Mouse (Mus musculus) forebrain, embryonic 11.5 days (tissue): ENCODE measurements at regions not wholly inside any gene's neighbourhood (a gene's known extent, or its start where the extent isn't known, plus 50 kb on each side); places are given as distances from the start of the nearest gene placed in this dataset.
A peak's percentile ranks its signal among the peaks of the same experiment; 100 is the strongest.

Experiments used
- ATAC-seq: fragments of 200-750 bp; cut with Nextera tagmentation; replicated peaks from 2 replicates; pipeline ENCODE4 v1.8.0; 2017; ENCODE audit warnings: moderate TSS enrichment; ENCODE audit not compliant: low FRiP score
- DNase-seq: peaks from one replicate; pipeline ENCODE4 v3.0.0-alpha.2; 2017; ENCODE audit warnings: low spot score
- H3K27ac ChIP-seq: fragments of 300-500 bp; sonication (generic); 2 replicates; pipeline ENCODE4 v1.5.1; 2014; ENCODE audit warnings: low read depth, low read length
- H3K27me3 ChIP-seq: fragments of 300-500 bp; sonication (generic); 2 replicates; pipeline ENCODE4 v1.6.1; 2014; ENCODE audit warnings: mild to moderate bottlenecking, low read length, mixed read lengths; ENCODE audit not compliant: control insufficient read depth, insufficient read depth
- H3K36me3 ChIP-seq: fragments of 300-500 bp; sonication (generic); 2 replicates; pipeline ENCODE4 v1.6.1; 2014; ENCODE audit warnings: mild to moderate bottlenecking, low read length, moderate library complexity, mixed read lengths; ENCODE audit not compliant: control insufficient read depth, insufficient read depth
- H3K4me1 ChIP-seq: fragments of 300-500 bp; sonication (generic); replicated peaks from 2 replicates; pipeline ENCODE4 v1.6.1; 2014; ENCODE audit warnings: low read length, mixed read lengths; ENCODE audit not compliant: control insufficient read depth, insufficient read depth
- H3K4me2 ChIP-seq: fragments of 300-500 bp; sonication (generic); 2 replicates; pipeline ENCODE4 v1.6.1; 2014; ENCODE audit warnings: low read depth, mild to moderate bottlenecking, low read length, moderate library complexity, mixed read lengths; ENCODE audit not compliant: severe bottlenecking
- H3K4me3 ChIP-seq: fragments of 300-500 bp; sonication (generic); 2 replicates; pipeline ENCODE4 v1.5.1; 2014; ENCODE audit warnings: low read depth, low read length
- H3K9ac ChIP-seq: fragments of 300-500 bp; sonication (generic); 2 replicates; pipeline ENCODE4 v1.6.1; 2014; ENCODE audit warnings: low read length
- H3K9me3 ChIP-seq: fragments of 300-500 bp; sonication (generic); 2 replicates; pipeline ENCODE4 v1.6.1; 2016; ENCODE audit warnings: low read length, mixed read lengths; ENCODE audit not compliant: control insufficient read depth
- WGBS: fragments of 180-500 bp; shearing (Covaris S2); extraction: QIAGEN DNeasy Blood & Tissue Kit; methylation state at CpG from one replicate; pipeline ENCODE4 v1.1.7; 2014; 5-methylcytosine and 5-hydroxymethylcytosine counted together

- DNase-seq, result peak; percentile 58
- Histone ChIP-seq H3K4me2 (no peak overlapping the region), H3K27me3 (no peaks in the 10 kb centered on the region), H3K4me1 (peaks cover 11% of the 10 kb centered on the region; the same call in 1 of the 2 replicates), H3K36me3 (no peaks in the 10 kb centered on the region), H3K9ac (no peak overlapping the region), H3K4me3 (no peak overlapping the region), H3K9me3 (no peaks in the 10 kb centered on the region), H3K27ac (no peak overlapping the region)
- ATAC-seq, result peak; percentile 36; the same call in 1 of the 2 replicates
- 12% methylated on average over 5 of the region's 5 CpGs for WGBS
Observed at GRCm38 (mm10) chr15:87987322-87987985, 443.4 kb downstream of the Fam19a5 start.

- Histone ChIP-seq H3K4me3 (no peak overlapping the region), H3K4me2 (no peak overlapping the region), H3K27me3 (no peaks in the 10 kb centered on the region), H3K27ac (no peak overlapping the region), H3K36me3 (no peaks in the 10 kb centered on the region), H3K9ac (no peak overlapping the region), H3K9me3 (no peaks in the 10 kb centered on the region), H3K4me1 (no peaks in the 10 kb centered on the region)
- DNase-seq (peak; percentile 66), ATAC-seq (no peak)
- WGBS, result 37% methylated on average over 8 of the region's 8 CpGs
Observed at GRCm38 (mm10) chr15:87994546-87994945, 450.4 kb downstream of the Fam19a5 start.

GRCm38 (mm10) chr15:88017076-88017475 is 473.0 kb downstream of the Fam19a5 start:
- Histone ChIP-seq H3K4me2 (no peak overlapping the region), H3K9me3 (no peaks in the 10 kb centered on the region), H3K4me1 (no peaks in the 10 kb centered on the region), H3K36me3 (no peaks in the 10 kb centered on the region), H3K27me3 (no peaks in the 10 kb centered on the region), H3K9ac (no peak overlapping the region), H3K4me3 (no peak overlapping the region), H3K27ac (no peak overlapping the region)
- DNase-seq (no peak), ATAC-seq (no peak)
- 95% methylated on average over 5 of the region's 5 CpGs for WGBS

GRCm38 (mm10) chr15:88032751-88033150 is 488.7 kb downstream of the Fam19a5 start:
- Histone ChIP-seq H3K9me3 (no peaks in the 10 kb centered on the region), H3K4me2 (no peak overlapping the region), H3K27ac (no peak overlapping the region), H3K27me3 (no peaks in the 10 kb centered on the region), H3K4me3 (no peak overlapping the region), H3K9ac (no peak overlapping the region), H3K36me3 (no peaks in the 10 kb centered on the region), H3K4me1 (peaks cover 4% of the 10 kb centered on the region; the same call in 1 of the 2 replicates)
- DNase-seq, result no peak
- 86% methylated on average over 11 of the region's 11 CpGs for WGBS
- ATAC-seq, result no peak

GRCm38 (mm10) chr15:88033725-88034124 is 489.6 kb downstream of the Fam19a5 start:
- no peak overlapping the region for H3K4me2 ChIP-seq
- H3K27me3 ChIP-seq, result no peaks in the 10 kb centered on the region
- no peak for DNase-seq
- H3K4me1 ChIP-seq, result peaks cover 4% of the 10 kb centered on the region; the same call in 1 of the 2 replicates
- H3K9ac ChIP-seq, result no peak overlapping the region
- no peaks in the 10 kb centered on the region for H3K9me3 ChIP-seq
- no peak overlapping the region for H3K4me3 ChIP-seq
- H3K27ac ChIP-seq, result no peak overlapping the region
- ATAC-seq, result no peak
- WGBS, result 77% methylated on average over 4 of the region's 4 CpGs
- H3K36me3 ChIP-seq, result no peaks in the 10 kb centered on the region

- Histone ChIP-seq H3K4me2 (no peak overlapping the region), H3K4me1 (peaks cover 4% of the 10 kb centered on the region; the same call in 1 of the 2 replicates), H3K27me3 (no peaks in the 10 kb centered on the region), H3K9ac (no peak overlapping the region), H3K27ac (no peak overlapping the region), H3K36me3 (no peaks in the 10 kb centered on the region), H3K4me3 (no peak overlapping the region), H3K9me3 (no peaks in the 10 kb centered on the region)
- no peak for ATAC-seq
- 89% methylated on average over 8 of the region's 8 CpGs for WGBS
- DNase-seq, result no peak
Observed at GRCm38 (mm10) chr15:88035486-88035885, 491.4 kb downstream of the Fam19a5 start.

- no peaks in the 10 kb centered on the region for H3K36me3 ChIP-seq
- peaks cover 4% of the 10 kb centered on the region; the same call in 1 of the 2 replicates for H3K4me1 ChIP-seq
- H3K27me3 ChIP-seq, result no peaks in the 10 kb centered on the region
- no peak overlapping the region for H3K4me3 ChIP-seq
- 72% methylated on average over 22 of the region's 22 CpGs for WGBS
- no peak overlapping the region for H3K4me2 ChIP-seq
- peak; percentile 42; the same call in 1 of the 2 replicates for ATAC-seq
- no peaks in the 10 kb centered on the region for H3K9me3 ChIP-seq
- DNase-seq, result peak; percentile 49
- H3K27ac ChIP-seq, result no peak overlapping the region
- no peak overlapping the region for H3K9ac ChIP-seq
Observed at GRCm38 (mm10) chr15:88036146-88037000, 492.3 kb downstream of the Fam19a5 start.

- Histone ChIP-seq H3K4me3 (no peak overlapping the region), H3K9ac (no peak overlapping the region), H3K9me3 (no peaks in the 10 kb centered on the region), H3K4me1 (peaks cover 4% of the 10 kb centered on the region; the same call in 1 of the 2 replicates), H3K36me3 (no peaks in the 10 kb centered on the region), H3K27ac (no peak overlapping the region), H3K4me2 (no peak overlapping the region), H3K27me3 (no peaks in the 10 kb centered on the region)
- no peak for ATAC-seq
- DNase-seq, result peak; percentile 44
- 91% methylated on average over 4 of the region's 4 CpGs for WGBS
Observed at GRCm38 (mm10) chr15:88037606-88038005, 493.5 kb downstream of the Fam19a5 start.
